Mouse (Mus musculus): ENCODE measurements around the gene Tmem80. TPM values are rescaled to one million over a fixed set of nuclear protein-coding genes. Genes with fewer than 3 reads are reported as not detected.

Gene Tmem80
- 42.3 and 45.8 TPM in 2 replicates for polyA plus RNA-seq (2015; fragmentation: Nextera tagmentation; extraction: Ambion mirVana)

DNA sequence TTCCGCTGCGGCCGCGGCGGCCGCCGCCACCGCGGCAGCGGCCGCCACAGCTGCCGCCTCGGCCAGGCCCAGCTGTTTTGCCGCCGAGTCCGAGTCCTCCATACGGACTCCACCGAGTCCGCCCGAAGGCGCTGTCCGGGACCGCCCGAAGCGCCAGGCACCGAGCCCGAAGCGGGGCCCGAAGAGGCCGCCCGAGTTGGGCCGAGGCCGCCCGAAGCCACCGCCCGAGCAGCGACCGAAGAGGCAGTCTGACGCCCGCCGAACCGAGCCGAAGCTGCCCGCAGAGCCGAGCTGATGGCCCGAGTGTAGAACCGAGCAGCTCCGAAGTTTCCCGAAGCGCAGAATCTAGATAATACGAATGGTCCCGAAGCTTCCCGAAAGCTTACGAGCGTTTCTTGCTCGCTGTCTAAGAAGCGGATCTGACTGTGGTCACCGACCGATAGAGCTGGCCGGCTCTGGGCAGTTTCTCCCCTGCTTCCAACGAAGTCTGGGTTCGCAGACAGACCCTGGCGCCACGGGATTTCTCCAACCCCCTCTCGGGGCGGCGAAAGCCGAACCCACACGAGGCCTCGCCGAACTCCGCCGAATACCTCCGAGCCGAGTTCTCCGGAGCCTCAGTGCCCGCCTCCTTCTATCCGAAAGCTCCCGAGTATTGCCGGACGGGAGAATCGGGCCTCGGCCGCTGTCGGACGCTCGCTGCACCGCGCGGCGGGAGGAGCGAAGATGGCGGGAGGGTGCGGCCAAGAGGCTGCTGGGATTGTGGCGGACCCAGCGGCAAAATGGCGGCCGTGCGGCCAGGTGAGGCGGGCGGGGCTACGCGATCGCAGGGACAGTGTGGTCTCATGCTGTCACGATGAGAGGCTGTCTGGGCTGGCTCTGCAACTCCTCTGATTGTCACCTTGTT, at the start of gene Tmem80, which contains the start of gene Deaf1:
Gene Tmem80, plus strand, starts transcription at position 271 of the 904 bp plus-strand sequence.
Gene Deaf1, minus strand, starts transcription at position 222 of the 904 bp plus-strand sequence.
- Histone ChIP-seq H3K9me3 (no peaks in the 10 kb centered on the region), H3K4me3 (peak within 1 kb of the TSS; percentile 64), H3K4me1 (peaks cover 28% of the 10 kb centered on the region), H3K27me3 (no peaks in the 10 kb centered on the region), H3K4me2 (peak within 1 kb of the TSS; percentile 93), H3K27ac (peak within 1 kb of the TSS; percentile 100), H3K36me3 (peaks cover 8% of the 10 kb centered on the region; the same call in 1 of the 2 replicates), H3K9ac (peak within 1 kb of the TSS; percentile 94)
- ATAC-seq (ENCODE audit: borderline replicate concordance, extremely low read depth, low FRiP score, low TSS enrichment): peak; percentile 96
- under 1% methylated on average over 105 of the region's 105 CpGs for WGBS

- Histone ChIP-seq H3K36me3 (no peaks in the 10 kb centered on the region), H3K4me1 (peaks cover 13% of the 10 kb centered on the region), H3K4me3 (peak within 1 kb of the TSS; percentile 47), H3K9me3 (no peaks in the 10 kb centered on the region), H3K4me2 (peak within 1 kb of the TSS; percentile 96), H3K27ac (no peak within 1 kb of the TSS; the same call in 1 of the 2 replicates), H3K27me3 (peaks cover 4% of the 10 kb centered on the region; the same call in 1 of the 2 replicates), H3K9ac (peak within 1 kb of the TSS; percentile 41)
- WGBS: 3% methylated on average over 46 of the region's 46 CpGs
- peak; percentile 46; the same call in 1 of the 2 replicates for ATAC-seq (ENCODE audit: borderline replicate concordance, extremely low read depth, low FRiP score, low TSS enrichment)
These were observed 48.6 kb upstream of the Tmem80 start, which contains the start of gene Sct for GRCm38 (mm10) chr7:141278766-141279590. Gene Sct, minus strand, starts transcription at chr7:141279133.

- Histone ChIP-seq H3K27ac (no peak overlapping the region), H3K36me3 (no peaks in the 10 kb centered on the region), H3K4me1 (peaks cover 13% of the 10 kb centered on the region), H3K27me3 (peaks cover 4% of the 10 kb centered on the region; the same call in 1 of the 2 replicates), H3K4me3 (no peak overlapping the region), H3K9ac (no peak overlapping the region), H3K9me3 (no peaks in the 10 kb centered on the region), H3K4me2 (no peak overlapping the region)
- 62% methylated on average over 6 of the region's 6 CpGs for WGBS
- ATAC-seq (ENCODE audit: borderline replicate concordance, extremely low read depth, low FRiP score, low TSS enrichment): no peak
These were observed 46.1 kb upstream of the Tmem80 start for GRCm38 (mm10) chr7:141281442-141281841.

GRCm38 (mm10) chr7:141282756-141283155, 44.8 kb upstream of the Tmem80 start:
- WGBS: 77% methylated on average over 4 of the region's 4 CpGs
- H3K27ac ChIP-seq: no peak overlapping the region
- no peak overlapping the region for H3K4me3 ChIP-seq
- no peak for ATAC-seq (ENCODE audit: borderline replicate concordance, extremely low read depth, low FRiP score, low TSS enrichment)
- H3K36me3 ChIP-seq: no peaks in the 10 kb centered on the region
- H3K9me3 ChIP-seq: no peaks in the 10 kb centered on the region
- H3K9ac ChIP-seq: no peak overlapping the region
- H3K4me2 ChIP-seq: no peak overlapping the region
- peaks cover 13% of the 10 kb centered on the region for H3K4me1 ChIP-seq
- peaks cover 4% of the 10 kb centered on the region; the same call in 1 of the 2 replicates for H3K27me3 ChIP-seq

- Histone ChIP-seq H3K4me2 (no peak overlapping the region), H3K4me3 (no peak overlapping the region), H3K27ac (no peak overlapping the region), H3K36me3 (no peaks in the 10 kb centered on the region), H3K27me3 (peaks cover 31% of the 10 kb centered on the region), H3K4me1 (peaks cover 12% of the 10 kb centered on the region), H3K9ac (no peak overlapping the region), H3K9me3 (no peaks in the 10 kb centered on the region)
- no peak for ATAC-seq (ENCODE audit: borderline replicate concordance, extremely low read depth, low FRiP score, low TSS enrichment)
- 70% methylated on average over 3 of the region's 3 CpGs for WGBS
These were observed 39.5 kb upstream of the Tmem80 start for GRCm38 (mm10) chr7:141288042-141288441.

DNA sequence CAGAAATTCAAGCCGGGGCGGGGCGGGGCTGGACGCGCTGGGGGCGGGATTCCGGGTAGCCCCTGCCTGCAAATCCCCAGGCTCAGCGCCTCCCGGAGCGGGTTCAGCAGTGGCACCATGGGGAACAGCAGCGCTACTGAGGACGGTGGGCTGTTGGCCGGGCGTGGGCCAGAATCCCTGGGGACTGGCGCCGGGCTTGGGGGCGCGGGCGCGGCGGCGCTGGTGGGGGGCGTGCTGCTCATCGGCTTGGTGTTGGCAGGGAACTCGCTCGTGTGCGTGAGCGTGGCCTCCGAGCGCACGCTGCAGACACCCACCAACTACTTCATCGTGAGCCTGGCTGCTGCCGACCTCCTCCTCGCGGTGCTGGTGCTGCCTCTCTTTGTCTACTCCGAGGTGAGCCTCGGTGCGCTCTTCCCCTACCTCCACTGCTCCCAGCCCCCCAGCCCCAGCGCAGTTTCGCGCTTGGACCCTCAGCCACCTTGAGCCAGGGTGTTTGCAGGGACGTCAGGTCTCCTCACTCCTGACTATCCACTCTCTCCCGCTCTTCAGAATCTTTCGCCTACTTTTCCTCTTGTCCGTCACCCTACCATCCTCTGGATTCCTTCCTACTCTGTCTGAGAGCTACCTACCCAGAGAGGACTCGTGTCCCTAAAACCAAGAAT, 35.5 kb upstream of the Tmem80 start, which contains the start of gene Drd4:
Gene Drd4, plus strand, starts transcription at position 86 of the 662 bp plus-strand sequence.
- H3K4me2 ChIP-seq: peak within 1 kb of the TSS; percentile 97
- peak; percentile 72; the same call in 1 of the 2 replicates for ATAC-seq (ENCODE audit: borderline replicate concordance, extremely low read depth, low FRiP score, low TSS enrichment)
- H3K9ac ChIP-seq: peak within 1 kb of the TSS; percentile 47
- peak within 1 kb of the TSS; percentile 47 for H3K4me3 ChIP-seq
- H3K27me3 ChIP-seq: peaks cover 58% of the 10 kb centered on the region
- peaks cover 31% of the 10 kb centered on the region for H3K4me1 ChIP-seq
- 2% methylated on average over 46 of the region's 46 CpGs for WGBS
- H3K36me3 ChIP-seq: 0 out of 2 replicates have a peak, but pooled peaks cover under 1% of the 10 kb centered on the region
- no peaks in the 10 kb centered on the region for H3K9me3 ChIP-seq
- H3K27ac ChIP-seq: no peak within 1 kb of the TSS

DNA sequence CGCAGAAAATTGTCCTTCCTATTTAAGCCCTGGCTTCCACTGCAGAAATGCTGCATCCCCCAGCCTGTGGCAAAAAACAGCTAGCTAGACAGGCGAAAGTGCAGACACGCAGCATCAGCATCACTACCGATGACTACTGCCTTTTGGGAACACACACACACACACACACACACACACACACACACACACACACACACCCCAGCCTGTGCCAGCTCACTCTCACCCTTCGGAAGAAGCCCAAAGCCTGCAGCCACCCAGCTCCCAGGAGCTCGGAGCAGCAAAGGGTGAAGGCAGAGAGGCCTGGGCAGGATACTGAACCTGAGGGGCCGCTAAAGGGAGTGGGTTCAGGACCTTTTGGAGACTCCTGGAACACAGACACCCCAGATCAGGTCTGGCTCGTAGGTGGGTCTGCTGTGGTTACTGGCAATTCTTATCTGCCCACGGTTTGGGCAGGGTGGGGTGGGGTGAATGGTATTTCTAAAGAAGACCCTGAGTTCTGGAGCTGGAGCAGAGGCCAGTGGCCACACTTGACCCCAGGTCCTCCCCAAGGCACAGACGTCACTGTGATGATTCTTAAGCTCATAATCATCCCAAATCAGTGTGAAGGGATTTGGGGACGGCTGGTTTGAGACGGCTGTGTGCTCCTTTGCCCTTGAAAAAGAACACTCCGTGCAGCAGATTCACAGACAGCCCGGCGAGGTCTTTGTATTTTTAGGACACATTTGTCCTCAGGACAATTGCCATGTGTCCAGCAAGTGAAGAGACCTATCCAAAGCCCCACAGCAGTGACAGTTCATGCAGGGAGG, 34.8 kb upstream of the Tmem80 start:
- WGBS: 44% methylated on average over 15 of the region's 15 CpGs
- H3K27ac ChIP-seq: no peak overlapping the region
- no peak for ATAC-seq (ENCODE audit: borderline replicate concordance, extremely low read depth, low FRiP score, low TSS enrichment)
- H3K4me2 ChIP-seq: peak overlapping the region; percentile 97
- H3K4me3 ChIP-seq: peak overlapping the region; percentile 47; the same call in 1 of the 2 replicates
- no peaks in the 10 kb centered on the region for H3K9me3 ChIP-seq
- H3K36me3 ChIP-seq: peaks cover 5% of the 10 kb centered on the region; the same call in 1 of the 2 replicates
- peak overlapping the region; percentile 47; the same call in 1 of the 2 replicates for H3K9ac ChIP-seq
- peaks cover 58% of the 10 kb centered on the region for H3K27me3 ChIP-seq
- H3K4me1 ChIP-seq: peaks cover 31% of the 10 kb centered on the region

GRCm38 (mm10) chr7:141293852-141294471, 33.6 kb upstream of the Tmem80 start:
- peak overlapping the region; percentile 32 for H3K4me3 ChIP-seq
- no peak overlapping the region for H3K9ac ChIP-seq
- H3K4me2 ChIP-seq: peak overlapping the region; percentile 60
- H3K4me1 ChIP-seq: peaks cover 31% of the 10 kb centered on the region
- H3K36me3 ChIP-seq: peaks cover 5% of the 10 kb centered on the region; the same call in 1 of the 2 replicates
- WGBS: under 1% methylated on average over 53 of the region's 53 CpGs
- no peaks in the 10 kb centered on the region for H3K9me3 ChIP-seq
- H3K27me3 ChIP-seq: peaks cover 55% of the 10 kb centered on the region
- ATAC-seq (ENCODE audit: borderline replicate concordance, extremely low read depth, low FRiP score, low TSS enrichment): peak; percentile 31; the same call in 1 of the 2 replicates
- no peak overlapping the region for H3K27ac ChIP-seq

- no peak for ATAC-seq (ENCODE audit: borderline replicate concordance, extremely low read depth, low FRiP score, low TSS enrichment)
These were observed 33.1 kb upstream of the Tmem80 start for GRCm38 (mm10) chr7:141294479-141294878.

More at GRCm38 (mm10) chr7:141294479-141294878, 33.1 kb upstream of the Tmem80 start:
- peaks cover 5% of the 10 kb centered on the region; the same call in 1 of the 2 replicates for H3K36me3 ChIP-seq
- H3K4me1 ChIP-seq: peaks cover 31% of the 10 kb centered on the region
- peak overlapping the region; percentile 32 for H3K4me3 ChIP-seq
- no peaks in the 10 kb centered on the region for H3K9me3 ChIP-seq
- no peak overlapping the region for H3K27ac ChIP-seq
- H3K27me3 ChIP-seq: peaks cover 55% of the 10 kb centered on the region
- H3K9ac ChIP-seq: no peak overlapping the region
- 5% methylated on average over 22 of the region's 22 CpGs for WGBS
- H3K4me2 ChIP-seq: peak overlapping the region; percentile 60

Data from lung, embryonic 15.5 days (tissue).